Mouse (Mus musculus) granulocyte monocyte progenitor cell, adult 5-6 weeks (primary cell): Measurements from ENCODE around the gene Atpaf1. TPM values are rescaled to one million over a fixed set of nuclear protein-coding genes. Genes with fewer than 3 reads are reported as not detected.

Source experiments
- ATAC-seq: replicated peaks from 2 replicates; pipeline ENCODE4 v1.8.0; 2016; ENCODE audit warnings: mild to moderate bottlenecking, moderate TSS enrichment, inconsistent platforms; ENCODE audit not compliant: poor library complexity, severe bottlenecking
- total RNA-seq, 2 experiments: library from RNA; stranded (forward) in 1 of 2; stranded (reverse) in 1 of 2; fragments of 200-712, 200-1000 nt in 1 of 2; fragments of >200 nt in 1 of 2; fragmentation: Nextera tagmentation in 1 of 2; gene quantifications; 2 replicates each; pipeline ENCODE4 v1.2.3; 2014 to 2017

The Atpaf1 gene
- 15.0 and 43.3 TPM in 2 replicates for total RNA-seq (2014; fragmentation: Nextera tagmentation)
- 12.4 and 13.9 TPM in 2 replicates for total RNA-seq (2017)

GRCm38 (mm10) chr4:115784769-115785510 lies at the start of gene Atpaf1:
TSS of gene Atpaf1 (plus strand) at chr4:115784812.
- ATAC-seq: peak; percentile 94

- ATAC-seq: no peak
Observed at GRCm38 (mm10) chr4:115734867-115735266, 49.7 kb upstream of the Atpaf1 start.

GRCm38 (mm10) chr4:115737551-115738041 lies 47.0 kb upstream of the Atpaf1 start, which contains the start of gene Efcab14:
TSS of gene Efcab14 (plus strand) at chr4:115737744.
- ATAC-seq: peak; percentile 91

- ATAC-seq: no peak
Observed at GRCm38 (mm10) chr4:115738481-115738985, 46.1 kb upstream of the Atpaf1 start.

GRCm38 (mm10) chr4:115742658-115743057 lies 42.0 kb upstream of the Atpaf1 start:
- no peak for ATAC-seq

- no peak for ATAC-seq
Observed at GRCm38 (mm10) chr4:115743096-115743495, 41.5 kb upstream of the Atpaf1 start.

GRCm38 (mm10) chr4:115748181-115748580 lies 36.4 kb upstream of the Atpaf1 start:
- ATAC-seq: no peak

GRCm38 (mm10) chr4:115749336-115749735 lies 35.3 kb upstream of the Atpaf1 start:
- ATAC-seq: no peak

GRCm38 (mm10) chr4:115754101-115754500 lies 30.5 kb upstream of the Atpaf1 start:
- no peak for ATAC-seq

GRCm38 (mm10) chr4:115754851-115755250 lies 29.8 kb upstream of the Atpaf1 start:
- ATAC-seq: no peak

- no peak for ATAC-seq
Observed at GRCm38 (mm10) chr4:115761206-115761605, 23.4 kb upstream of the Atpaf1 start.

GRCm38 (mm10) chr4:115764581-115764980 lies 20.0 kb upstream of the Atpaf1 start:
- no peak for ATAC-seq

- ATAC-seq: no peak
Observed at GRCm38 (mm10) chr4:115767647-115768467, 16.8 kb upstream of the Atpaf1 start.

GRCm38 (mm10) chr4:115775056-115775455 lies 9.6 kb upstream of the Atpaf1 start:
- no peak for ATAC-seq

GRCm38 (mm10) chr4:115777627-115778026 lies 7.0 kb upstream of the Atpaf1 start:
- ATAC-seq: peak; percentile 62

GRCm38 (mm10) chr4:115780269-115780668 lies 4.3 kb upstream of the Atpaf1 start:
- no peak for ATAC-seq

- ATAC-seq: no peak
Observed at GRCm38 (mm10) chr4:115780918-115781317, 3.7 kb upstream of the Atpaf1 start, which contains the start of gene Tex38. TSS of gene Tex38 (minus strand) at chr4:115781018.

GRCm38 (mm10) chr4:115782026-115782805 lies 2.4 kb upstream of the Atpaf1 start:
- no peak for ATAC-seq

GRCm38 (mm10) chr4:115785511-115786034 lies 961 bp downstream of the Atpaf1 start:
- ATAC-seq: no peak

- no peak for ATAC-seq
Observed at GRCm38 (mm10) chr4:115790864-115791263, 6.3 kb downstream of the Atpaf1 start.
